Mouse (Mus musculus) limb, embryonic 11.5 days (tissue): ENCODE measurements at regions not wholly inside any gene's neighbourhood (a gene's known extent, or its start where the extent isn't known, plus 50 kb on each side); places are given as distances from the start of the nearest gene placed in this dataset.

ENCODE experiments used
- ATAC-seq: fragments of 200-750 bp; cut with Nextera tagmentation; 2 replicates; pipeline ENCODE4 v1.8.0; 2017; ENCODE audit warnings: low read depth; ENCODE audit not compliant: insufficient number of reproducible peaks, low FRiP score, low TSS enrichment
- DNase-seq: peaks from one replicate; pipeline ENCODE4 v3.0.0-alpha.2; 2015; ENCODE audit warnings: low spot score
- H3K27ac ChIP-seq: fragments of 300-500 bp; sonication (generic); replicated peaks from 2 replicates; pipeline ENCODE4 v1.5.1; 2014; ENCODE audit warnings: low read depth, mild to moderate bottlenecking, low read length
- H3K27me3 ChIP-seq: fragments of 300-500 bp; sonication (generic); 2 replicates; pipeline ENCODE4 v1.6.1; 2014; ENCODE audit warnings: mild to moderate bottlenecking, low read length, mixed read lengths; ENCODE audit not compliant: control insufficient read depth, insufficient read depth
- H3K36me3 ChIP-seq: fragments of 300-500 bp; sonication (generic); 2 replicates; pipeline ENCODE4 v1.6.1; 2014; ENCODE audit warnings: mild to moderate bottlenecking, low read length, moderate library complexity, mixed read lengths; ENCODE audit not compliant: control insufficient read depth, insufficient read depth
- H3K4me1 ChIP-seq: fragments of 300-500 bp; sonication (generic); 2 replicates; pipeline ENCODE4 v1.6.1; 2014; ENCODE audit warnings: low read length, mixed read lengths; ENCODE audit not compliant: control insufficient read depth, insufficient read depth
- H3K4me2 ChIP-seq: fragments of 300-500 bp; sonication (generic); 2 replicates; pipeline ENCODE4 v1.6.1; 2014; ENCODE audit warnings: low read depth, mild to moderate bottlenecking, moderate library complexity; ENCODE audit not compliant: severe bottlenecking
- H3K4me3 ChIP-seq: fragments of 300-500 bp; sonication (generic); 2 replicates; pipeline ENCODE4 v1.5.1; 2014; ENCODE audit warnings: low read depth, low read length
- H3K9ac ChIP-seq: fragments of 300-500 bp; sonication (generic); 2 replicates; pipeline ENCODE4 v1.6.1; 2014; ENCODE audit warnings: mild to moderate bottlenecking, low read length
- H3K9me3 ChIP-seq: fragments of 300-500 bp; sonication (generic); 2 replicates; pipeline ENCODE4 v1.6.1; 2016; ENCODE audit warnings: low read length; ENCODE audit not compliant: control insufficient read depth
- WGBS: fragments of 180-500 bp; shearing (Covaris S2); extraction: QIAGEN DNeasy Blood & Tissue Kit; methylation state at CpG from one replicate; pipeline ENCODE4 v1.1.7; 2014; 5-methylcytosine and 5-hydroxymethylcytosine counted together

DNA sequence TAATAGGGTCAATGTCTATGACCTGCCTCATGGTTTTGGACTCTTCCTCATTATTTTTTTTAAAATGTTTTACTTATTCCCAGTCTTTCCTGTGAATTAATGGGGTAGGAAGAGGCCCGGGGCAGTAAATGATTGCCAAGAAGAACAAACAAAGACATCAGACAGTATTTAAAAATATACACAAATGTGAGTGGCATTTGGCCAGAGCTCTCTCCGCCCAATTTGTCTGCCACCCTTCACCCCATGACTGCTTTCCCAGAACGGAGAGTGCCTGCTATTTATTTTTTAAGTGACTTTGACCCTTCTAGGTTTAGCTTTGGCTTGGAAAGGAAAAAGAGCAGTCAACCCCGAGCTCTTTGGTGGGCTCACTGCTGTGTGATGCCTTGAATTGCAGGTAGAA lies 111.0 kb upstream of the Thumpd2 start:
- Histone ChIP-seq H3K9ac (no peak overlapping the region), H3K4me3 (no peak overlapping the region), H3K4me1 (no peaks in the 10 kb centered on the region), H3K4me2 (no peak overlapping the region), H3K9me3 (no peaks in the 10 kb centered on the region), H3K27me3 (no peaks in the 10 kb centered on the region), H3K36me3 (no peaks in the 10 kb centered on the region), H3K27ac (no peak overlapping the region)
- no peak for DNase-seq
- no peak for ATAC-seq
- WGBS: 80% methylated on average over 4 of the region's 4 CpGs

DNA sequence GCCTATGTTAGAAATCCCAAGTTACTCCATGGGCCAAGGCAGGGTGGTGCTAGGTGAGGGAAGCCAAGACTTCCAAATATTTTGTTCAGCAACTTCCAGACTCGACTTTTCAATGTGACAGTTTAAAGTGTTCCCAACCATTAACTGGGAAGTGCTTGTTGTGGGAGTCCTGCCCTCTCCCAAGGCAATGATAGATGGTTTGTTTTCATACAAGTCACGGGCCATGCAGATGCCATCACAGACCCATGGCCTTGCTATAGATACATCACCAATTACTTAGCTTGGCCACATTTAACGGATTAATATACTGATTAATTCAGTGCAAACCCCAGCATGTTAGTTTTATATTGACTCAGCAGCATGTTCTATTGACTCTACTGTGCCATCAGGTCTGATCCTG lies 108.1 kb upstream of the Thumpd2 start:
- no peak for ATAC-seq
- H3K4me1 ChIP-seq: no peaks in the 10 kb centered on the region
- WGBS: 81% methylated on average over 3 of the region's 3 CpGs

DNA sequence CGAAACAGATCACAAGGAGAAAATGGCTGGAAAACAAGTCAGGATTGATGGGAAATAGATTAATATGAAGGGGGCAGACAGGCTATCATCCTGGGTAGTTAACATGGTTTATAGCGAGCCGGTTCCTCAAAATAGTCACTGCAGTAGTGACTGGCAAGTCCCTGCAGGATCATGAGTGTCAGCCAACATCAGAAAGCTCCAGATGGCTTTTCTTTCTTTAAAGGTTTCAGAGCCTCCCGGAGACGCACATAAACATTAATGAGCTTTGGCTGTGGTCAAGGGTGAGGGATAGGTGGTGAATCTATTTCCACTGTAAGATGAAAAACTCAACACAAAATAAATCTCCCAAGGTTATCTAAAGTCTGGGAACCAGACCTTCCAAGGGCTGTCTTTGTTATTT lies 104.2 kb upstream of the Thumpd2 start:
- Histone ChIP-seq H3K36me3 (no peaks in the 10 kb centered on the region), H3K27me3 (no peaks in the 10 kb centered on the region), H3K4me3 (no peak overlapping the region), H3K4me1 (no peaks in the 10 kb centered on the region), H3K9me3 (no peaks in the 10 kb centered on the region), H3K4me2 (no peak overlapping the region), H3K9ac (no peak overlapping the region), H3K27ac (no peak overlapping the region)
- WGBS: 18% methylated on average over 5 of the region's 5 CpGs
- DNase-seq (no peak), ATAC-seq (no peak)

More for the DNA sequence above, 108.1 kb upstream of the Thumpd2 start:
- no peak overlapping the region for H3K27ac ChIP-seq
- no peaks in the 10 kb centered on the region for H3K9me3 ChIP-seq
- H3K27me3 ChIP-seq: no peaks in the 10 kb centered on the region
- no peaks in the 10 kb centered on the region for H3K36me3 ChIP-seq
- no peak overlapping the region for H3K9ac ChIP-seq
- no peak overlapping the region for H3K4me2 ChIP-seq
- H3K4me3 ChIP-seq: no peak overlapping the region
- DNase-seq: no peak

DNA sequence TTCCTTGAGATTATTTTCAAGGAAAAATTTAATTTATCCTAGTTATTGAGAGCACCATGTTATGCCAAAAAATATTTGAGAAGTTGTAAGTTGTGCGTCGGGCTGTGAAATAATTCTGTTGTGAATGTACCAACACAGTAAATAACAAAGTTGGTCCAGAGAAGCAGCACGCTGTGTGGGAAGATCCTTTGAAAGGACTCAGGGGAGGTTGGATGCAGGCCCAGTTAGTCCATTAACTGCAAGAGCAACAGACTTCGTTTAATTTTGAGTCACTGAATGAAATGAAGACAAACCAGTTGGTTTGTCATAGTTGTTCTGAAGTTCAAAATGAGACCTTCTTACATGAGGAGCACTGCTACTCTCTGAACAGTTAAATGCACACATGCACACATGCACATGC lies 85.8 kb upstream of the Thumpd2 start:
- Histone ChIP-seq H3K27ac (no peak overlapping the region), H3K9ac (no peak overlapping the region), H3K4me1 (no peaks in the 10 kb centered on the region), H3K9me3 (no peaks in the 10 kb centered on the region), H3K36me3 (no peaks in the 10 kb centered on the region), H3K27me3 (no peaks in the 10 kb centered on the region), H3K4me2 (no peak overlapping the region), H3K4me3 (no peak overlapping the region)
- DNase-seq (no peak), ATAC-seq (no peak)
- 92% methylated on average over 4 of the region's 4 CpGs for WGBS

DNA sequence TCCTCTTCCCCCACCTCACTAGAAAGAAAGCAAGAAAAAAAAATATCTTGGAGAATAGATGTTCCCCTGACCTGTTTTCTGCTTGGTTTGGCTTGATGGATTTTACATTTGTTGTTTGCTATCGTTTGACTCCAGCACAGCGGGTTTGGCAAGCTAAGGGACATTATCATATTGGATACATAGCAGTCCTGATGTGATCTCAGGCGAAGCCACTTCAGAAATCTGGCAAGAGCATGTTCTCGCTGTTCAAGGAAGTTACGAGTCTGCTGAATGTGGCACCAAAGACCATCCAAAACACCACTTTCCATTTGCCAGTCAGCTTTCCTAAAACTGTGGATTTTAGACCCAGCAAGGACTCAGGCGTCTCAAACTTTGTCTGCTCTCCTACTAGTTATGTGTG lies 69.8 kb upstream of the Thumpd2 start:
- no peak for ATAC-seq

DNA sequence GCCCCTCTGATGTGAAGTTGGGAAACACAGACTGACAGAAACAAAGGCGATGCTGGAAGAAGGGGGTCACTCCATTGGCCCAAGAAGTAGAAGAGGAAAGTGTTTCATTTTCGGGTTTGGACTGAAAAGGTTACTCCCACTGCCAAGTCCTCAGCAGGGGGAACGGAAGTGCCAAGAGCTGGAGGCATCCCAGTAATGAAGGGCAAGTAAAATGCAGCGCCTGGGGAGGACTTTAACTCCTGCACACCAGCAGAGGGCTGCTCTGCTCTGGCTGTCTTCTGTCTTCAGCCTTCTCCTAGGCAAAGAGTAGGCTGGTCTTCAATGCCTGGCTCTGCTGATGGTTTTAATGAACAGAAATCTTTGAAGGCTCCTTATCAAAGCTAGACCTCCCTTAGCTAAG lies 68.3 kb upstream of the Thumpd2 start:
- H3K36me3 ChIP-seq: no peaks in the 10 kb centered on the region
- WGBS: 72% methylated on average over 4 of the region's 4 CpGs
- ATAC-seq: no peak

More for the DNA sequence above, 69.8 kb upstream of the Thumpd2 start:
- H3K9me3 ChIP-seq: no peaks in the 10 kb centered on the region
- H3K36me3 ChIP-seq: no peaks in the 10 kb centered on the region
- 88% methylated on average over 6 of the region's 6 CpGs for WGBS
- H3K27me3 ChIP-seq: no peaks in the 10 kb centered on the region
- H3K27ac ChIP-seq: no peak overlapping the region
- DNase-seq: no peak
- no peak overlapping the region for H3K4me3 ChIP-seq
- no peak overlapping the region for H3K4me2 ChIP-seq
- H3K4me1 ChIP-seq: no peaks in the 10 kb centered on the region
- H3K9ac ChIP-seq: no peak overlapping the region

More for the DNA sequence above, 68.3 kb upstream of the Thumpd2 start:
- H3K9me3 ChIP-seq: no peaks in the 10 kb centered on the region
- no peaks in the 10 kb centered on the region for H3K27me3 ChIP-seq
- no peaks in the 10 kb centered on the region for H3K4me1 ChIP-seq
- no peak overlapping the region for H3K4me3 ChIP-seq
- H3K4me2 ChIP-seq: no peak overlapping the region
- H3K9ac ChIP-seq: no peak overlapping the region
- H3K27ac ChIP-seq: no peak overlapping the region
- no peak for DNase-seq
